Mouse (Mus musculus): ENCODE results near the gene Acsm5. TPM values are rescaled to one million over a fixed set of nuclear protein-coding genes. Genes with fewer than 3 reads are reported as not detected.

The Acsm5 gene
- not detected in 2 replicates for polyA plus RNA-seq (2015; fragmentation: Nextera tagmentation; extraction: Ambion mirVana)

DNA sequence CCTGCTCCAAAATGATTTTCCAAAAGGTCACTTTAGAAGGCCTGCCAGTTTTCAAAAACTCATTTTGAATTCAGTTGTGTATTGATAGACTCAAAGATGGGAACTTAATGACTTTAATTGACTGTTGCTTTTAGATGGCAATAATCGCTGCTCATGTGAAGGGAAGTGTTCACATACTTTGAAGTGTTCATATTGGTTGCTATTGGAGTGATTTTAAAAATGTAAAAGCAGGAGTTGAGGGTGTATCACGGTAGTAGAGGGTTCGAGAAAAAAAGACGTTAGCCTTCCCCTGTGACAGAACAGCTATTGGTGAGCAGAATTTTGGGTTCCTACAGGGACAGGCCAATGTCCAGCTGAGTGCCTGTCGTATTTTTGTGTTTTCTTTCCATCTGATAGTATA, at the start of gene Acsm5:
TSS of gene Acsm5 (plus strand) at position 301 of the 400 bp plus-strand sequence.

DNA sequence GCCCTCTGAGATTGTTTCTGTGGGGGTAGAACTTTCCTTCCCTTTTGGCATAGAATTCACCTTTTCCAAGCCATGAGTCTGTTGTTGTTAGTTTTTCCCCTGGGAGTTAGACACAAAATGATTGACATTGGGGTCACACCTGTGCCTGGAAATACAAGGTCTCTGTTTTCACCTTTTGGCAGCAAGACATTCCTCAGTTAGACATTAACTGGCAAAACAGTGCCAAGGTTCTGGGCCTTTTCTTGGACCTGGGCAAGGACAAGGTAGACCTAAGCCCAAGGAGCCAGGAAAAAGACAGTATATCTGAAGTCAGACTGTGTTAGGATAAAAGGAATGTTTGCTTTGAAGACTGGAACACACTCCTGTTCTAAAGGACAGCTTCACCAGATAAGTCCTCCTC, 40.0 kb upstream of the Acsm5 start, which contains the start of gene Umod:
TSS of gene Umod (minus strand) at position 27 of the 400 bp plus-strand sequence.

DNA sequence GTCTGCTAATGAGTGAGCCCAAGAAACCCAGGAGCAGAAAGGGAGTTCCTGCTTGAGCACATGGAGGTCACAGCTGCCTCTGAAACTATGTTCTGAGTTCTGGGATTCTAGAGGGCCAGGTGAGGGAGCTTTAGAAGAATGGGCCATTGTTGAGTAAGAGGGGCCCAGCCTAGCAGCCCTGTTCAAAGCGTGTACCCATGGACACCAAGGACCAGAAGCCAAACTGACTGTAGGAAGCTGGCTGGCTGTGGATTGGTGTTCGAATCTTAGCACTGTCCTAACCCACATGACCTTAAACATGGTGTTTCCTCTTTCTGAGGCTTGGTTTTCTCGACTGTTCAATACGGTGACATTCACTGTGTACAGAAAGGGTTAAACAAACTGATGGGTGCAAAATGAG, 4.1 kb downstream of the Acsm5 start, which contains the start of gene Pdilt:
TSS of gene Pdilt (minus strand) at position 101 of the 400 bp plus-strand sequence.

DNA sequence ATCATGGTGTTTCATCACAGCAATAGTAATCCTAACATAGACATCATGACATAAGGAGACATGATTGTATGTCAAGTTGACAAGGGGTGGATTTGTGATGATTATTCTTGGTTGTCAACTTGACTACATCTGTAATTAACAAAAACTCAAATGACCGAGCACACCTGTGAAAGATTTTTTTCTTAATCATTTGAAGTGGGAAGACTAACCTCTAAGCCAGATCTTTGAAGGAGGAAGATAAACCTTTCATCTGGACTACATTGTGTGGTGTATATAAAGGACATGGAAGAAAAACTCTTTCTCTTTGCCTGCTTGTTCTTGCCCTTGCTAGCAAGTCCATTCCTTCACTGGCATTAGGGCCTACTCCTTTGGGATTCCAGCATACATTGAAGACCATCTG, 34.8 kb downstream of the Acsm5 start, which contains the start of gene Acsm2:
TSS of gene Acsm2 (plus strand) at position 301 of the 400 bp plus-strand sequence.

Other genes starting within 250 kb of the Acsm5 start
- 0.85 and 1.5 TPM in 2 replicates for gene Gp2, start 60.2 kb upstream of the Acsm5 start, polyA plus RNA-seq (2015; fragmentation: Nextera tagmentation; extraction: Ambion mirVana)
- gene Umod, start 40.2 kb upstream of the Acsm5 start, polyA plus RNA-seq (2015; fragmentation: Nextera tagmentation; extraction: Ambion mirVana), result not detected in 2 replicates
- not detected in 2 replicates for gene Pdilt, start 4.0 kb downstream of the Acsm5 start, polyA plus RNA-seq (2015; fragmentation: Nextera tagmentation; extraction: Ambion mirVana)
- gene Acsm2, start 34.9 kb downstream of the Acsm5 start, polyA plus RNA-seq (2015; fragmentation: Nextera tagmentation; extraction: Ambion mirVana), result not detected in 2 replicates
- not detected in 2 replicates for gene Acsm1, start 87.6 kb downstream of the Acsm5 start, polyA plus RNA-seq (2015; fragmentation: Nextera tagmentation; extraction: Ambion mirVana)
- not detected in 2 replicates for gene Acsm4, start 170.6 kb downstream of the Acsm5 start, polyA plus RNA-seq (2015; fragmentation: Nextera tagmentation; extraction: Ambion mirVana)
- gene Thumpd1, start 201.3 kb downstream of the Acsm5 start, polyA plus RNA-seq (2015; fragmentation: Nextera tagmentation; extraction: Ambion mirVana), result 33.0 and 34.7 TPM in 2 replicates
- 0.13 and 0.39 TPM in 2 replicates for gene Acsm3, start 241.5 kb downstream of the Acsm5 start, polyA plus RNA-seq (2015; fragmentation: Nextera tagmentation; extraction: Ambion mirVana)

Data from spleen, postnatal 0 days (tissue).